Mouse (Mus musculus) brain, adult 2 months (tissue): ENCODE results near the gene Pstk.
"Not testable (repeated sequence)": the region's sequence is repeated elsewhere in the genome, so short reads cannot be mapped to it uniquely, and the experiment has no call there.

Experiments used
- DNase-seq: peaks from one replicate; pipeline ENCODE4 v3.0.0; 2011; ENCODE audit warnings: low read depth, low spot score

Pstk gene

DNA sequence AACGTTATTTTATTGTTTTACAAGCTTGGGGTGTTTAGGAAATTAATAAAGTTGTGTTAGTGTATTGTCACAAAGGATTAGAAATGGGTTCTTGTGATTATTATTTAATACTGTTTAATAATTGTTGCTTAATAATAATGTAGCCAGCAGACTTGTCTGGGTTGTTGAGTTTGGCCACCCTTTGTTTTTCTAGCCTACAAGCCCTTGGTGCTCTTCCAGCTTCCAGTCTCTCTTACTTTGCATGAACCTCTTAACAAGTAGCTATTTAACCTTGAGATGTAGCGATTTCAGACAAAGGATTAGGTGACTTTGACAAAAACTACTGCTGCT, 41.0 kb downstream of the Pstk start:
- no peak for DNase-seq

DNA sequence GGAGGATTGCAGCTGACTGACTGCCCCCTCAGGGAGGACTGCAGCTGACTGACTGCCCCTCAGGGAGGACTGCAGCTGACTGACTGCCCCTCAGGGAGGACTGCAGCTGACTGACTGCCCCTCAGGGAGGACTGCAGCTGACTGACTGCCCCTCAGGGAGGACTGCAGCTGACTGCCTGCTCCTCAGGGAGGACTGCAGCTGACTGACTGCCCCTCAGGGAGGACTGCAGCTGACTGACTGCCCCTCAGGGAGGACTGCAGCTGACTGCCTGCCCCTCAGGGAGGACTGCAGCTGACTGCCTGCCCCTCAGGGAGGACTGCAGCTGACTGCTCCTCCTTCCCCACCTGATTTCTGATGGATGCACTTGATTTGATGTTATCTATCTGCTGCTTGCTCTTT, 45.8 kb downstream of the Pstk start:
- not testable (repeated sequence) for DNase-seq

DNA sequence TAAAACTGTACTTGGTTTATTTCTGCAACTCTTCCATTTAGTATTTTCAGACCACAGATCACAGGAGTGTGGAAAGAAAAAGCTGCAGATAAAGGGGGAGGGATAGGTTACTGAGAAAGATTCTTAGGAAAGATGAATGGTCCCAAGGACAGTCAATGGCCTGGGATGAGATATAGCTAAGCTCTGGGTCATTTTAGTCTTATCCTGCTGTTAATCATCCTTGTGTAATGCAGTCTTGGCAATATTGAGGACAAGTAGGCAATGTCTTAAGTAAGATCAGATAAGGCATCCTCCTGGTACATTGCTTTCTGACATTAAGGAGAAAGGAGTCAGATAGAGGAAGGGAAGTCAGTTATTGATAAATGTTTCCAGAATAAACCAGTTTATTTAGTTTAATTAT, 46.7 kb downstream of the Pstk start:
- no peak for DNase-seq

DNA sequence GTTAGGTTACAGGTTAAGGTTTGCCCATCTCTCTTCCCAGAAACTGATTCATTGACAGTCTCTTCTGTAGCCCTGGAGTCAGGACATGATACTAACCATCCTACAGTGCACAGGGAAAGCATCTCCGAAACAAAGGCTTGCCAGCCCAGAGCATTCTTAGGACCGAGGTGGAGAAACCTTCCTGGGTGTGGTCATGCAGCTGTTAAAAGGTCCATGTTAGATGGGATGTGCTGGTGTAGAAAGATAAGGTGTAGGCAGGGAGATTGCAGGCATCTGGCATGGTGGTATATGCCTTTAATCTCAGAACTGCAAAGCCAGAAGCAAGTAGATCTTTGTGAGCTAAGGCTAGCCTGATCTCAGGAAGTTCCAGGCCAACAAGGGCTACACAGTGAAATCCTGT, 54.0 kb downstream of the Pstk start:
- no peak for DNase-seq

DNA sequence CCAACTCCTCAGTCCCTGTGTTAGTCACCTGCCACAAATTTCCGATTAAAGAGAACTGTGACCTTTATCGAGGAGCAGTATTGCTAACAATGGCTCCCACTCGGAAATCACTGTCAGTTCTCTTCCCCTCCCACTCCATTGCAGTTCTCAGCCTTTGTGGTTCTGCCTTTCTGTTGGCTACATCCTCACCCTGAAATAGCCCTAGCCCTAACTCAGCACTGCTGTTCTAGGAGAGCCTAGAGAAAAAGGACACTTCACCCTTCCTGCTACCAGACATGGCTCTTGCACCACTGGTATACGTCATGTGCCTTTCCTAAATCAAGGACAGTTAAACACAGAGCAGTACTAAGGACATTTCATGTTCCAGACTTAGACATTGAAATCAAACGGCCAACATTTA, 56.4 kb downstream of the Pstk start:
- DNase-seq, result peak; percentile 41

DNA sequence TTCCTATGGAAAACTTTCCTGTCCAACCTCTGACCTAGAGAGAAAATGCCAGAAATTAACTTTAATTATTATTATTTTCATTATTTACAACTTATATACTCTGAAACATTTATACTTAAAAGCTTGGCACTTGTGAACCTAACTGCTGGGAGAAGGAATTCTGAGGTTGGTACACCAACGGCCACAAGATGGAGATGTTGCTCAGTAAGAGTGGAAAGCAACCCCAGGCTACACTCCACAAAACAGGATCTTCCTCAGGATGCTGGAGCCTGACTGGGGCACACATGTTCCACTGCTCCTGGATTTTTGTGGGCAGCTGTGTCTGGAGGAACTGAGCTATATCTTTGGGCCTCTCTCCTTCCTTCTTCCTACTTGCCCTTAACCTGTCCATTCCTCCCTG, 61.3 kb downstream of the Pstk start:
- peak; percentile 79 for DNase-seq

DNA sequence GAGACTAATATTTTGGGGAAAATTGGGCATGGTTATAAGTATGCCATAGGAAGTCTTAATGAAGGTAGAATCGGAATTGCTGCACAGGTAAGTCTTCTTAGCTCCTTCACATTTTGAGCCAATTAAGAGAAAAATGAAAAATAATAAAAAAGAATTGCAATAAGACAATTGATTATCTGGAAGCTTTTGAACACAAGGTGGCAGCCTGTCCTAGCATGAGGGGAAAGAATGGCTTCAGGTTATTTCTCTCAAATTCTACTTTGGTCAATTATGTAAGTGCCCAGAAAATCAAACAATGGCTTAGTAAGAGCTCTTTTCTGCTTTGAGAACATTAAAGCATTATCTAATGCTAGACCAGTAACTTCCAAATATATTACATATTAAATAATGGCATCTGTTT, 63.3 kb downstream of the Pstk start:
- DNase-seq, result peak; percentile 11

DNA sequence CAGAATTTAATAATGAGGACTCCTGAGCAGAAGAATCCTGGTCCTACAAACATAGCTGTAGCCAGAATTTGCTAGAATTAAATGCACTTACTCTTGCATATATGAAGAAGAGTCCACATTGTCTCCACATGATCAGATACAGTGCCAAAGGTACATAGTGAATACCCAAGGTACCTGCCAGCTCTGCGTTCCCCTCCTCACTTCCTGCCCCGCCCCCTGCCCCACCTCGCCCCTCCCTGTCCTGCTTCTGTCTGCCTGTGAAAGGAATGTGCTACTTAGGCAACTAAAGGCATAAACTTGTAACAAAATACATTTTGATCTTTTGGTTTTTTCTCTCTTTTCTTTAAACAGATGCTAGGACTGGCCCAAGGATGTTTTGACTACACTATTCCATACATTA, 66.1 kb downstream of the Pstk start:
- no peak for DNase-seq
